Mouse (Mus musculus) MEL (cell line): ENCODE results near the gene Asnsd1. TPM values are rescaled to one million over a fixed set of nuclear protein-coding genes. Genes with fewer than 3 reads are reported as not detected.

Experiments used
- DNase-seq: peaks from one replicate; pipeline ENCODE4 v3.0.0; 2011; ENCODE audit warnings: low read depth, low spot score
- H3K27ac ChIP-seq: 2 replicates; pipeline ENCODE4 v1.5.1; 2012; ENCODE audit warnings: low read depth, mild to moderate bottlenecking, control low read depth, low read length, moderate library complexity; ENCODE audit not compliant: control insufficient read depth
- H3K27me3 ChIP-seq, 2 experiments: fragments of 150-350 bp in 1 of 2; sonication (generic) in 1 of 2; 2 replicates each; pipeline ENCODE4 v1.6.1; 2012; ENCODE audit warnings: low read length in 2 of 2, mild to moderate bottlenecking in 2 of 2, improper control_type of control experiment in 1 of 2, moderate library complexity in 1 of 2; ENCODE audit not compliant: insufficient read depth in 2 of 2, control insufficient read depth in 1 of 2
- H3K36me3 ChIP-seq, 2 experiments: 2 replicates each; pipeline ENCODE4 v1.6.1; 2012 to 2014; ENCODE audit warnings: low read length in 2 of 2, improper control_type of control experiment in 1 of 2, inconsistent platforms in 1 of 2, mild to moderate bottlenecking in 1 of 2; ENCODE audit not compliant: insufficient read depth in 2 of 2, control insufficient read depth in 1 of 2
- H3K4me1 ChIP-seq, 2 experiments: fragments of 150-350 bp in 1 of 2; sonication (generic) in 1 of 2; 2 replicates each; pipeline ENCODE4 v1.6.1; 2012; ENCODE audit warnings: low read length in 2 of 2, improper control_type of control experiment in 1 of 2, mild to moderate bottlenecking in 1 of 2; ENCODE audit not compliant: insufficient read depth in 2 of 2, control insufficient read depth in 1 of 2
- H3K4me3 ChIP-seq, 2 experiments: fragments of 150-350 bp in 1 of 2; sonication (generic) in 1 of 2; 2 replicates each; pipeline ENCODE4 v1.5.1; 2012; ENCODE audit warnings: low read depth in 2 of 2, low read length in 2 of 2, mild to moderate bottlenecking in 2 of 2, moderate library complexity in 2 of 2, control low read depth in 1 of 2, improper control_type of control experiment in 1 of 2; ENCODE audit not compliant: control insufficient read depth in 1 of 2, insufficient read depth in 1 of 2
- H3K79me2 ChIP-seq: 2 replicates; pipeline ENCODE4 v1.6.1; 2012; ENCODE audit warnings: mild to moderate bottlenecking, low read length, moderate library complexity; ENCODE audit not compliant: control insufficient read depth, poor library complexity, insufficient read depth
- H3K9ac ChIP-seq: 2 replicates; pipeline ENCODE4 v1.6.1; 2012; ENCODE audit warnings: low read depth, mild to moderate bottlenecking, control low read depth, low read length, moderate library complexity; ENCODE audit not compliant: control insufficient read depth, poor library complexity, severe bottlenecking
- H3K9me3 ChIP-seq: fragments of 150-350 bp; sonication (generic); replicated peaks from 2 replicates; pipeline ENCODE4 v1.6.1; 2012; ENCODE audit warnings: mild to moderate bottlenecking, low read length, improper control_type of control experiment, moderate library complexity; ENCODE audit not compliant: insufficient read depth
- BHLHE40 ChIP-seq: IDR thresholded peaks from 2 replicates; pipeline ENCODE4 v1.6.1; 2012; ENCODE audit warnings: low read depth, mild to moderate bottlenecking, inconsistent platforms, low read length, improper control_type of control experiment, borderline replicate concordance
- CHD1 ChIP-seq: IDR thresholded peaks from 2 replicates; pipeline ENCODE4 v1.6.1; 2012; ENCODE audit warnings: low read depth, mild to moderate bottlenecking, inconsistent platforms, low read length, improper control_type of control experiment
- CHD2 ChIP-seq: IDR thresholded peaks from 2 replicates; pipeline ENCODE4 v1.6.1; 2011; ENCODE audit warnings: low read length, improper control_type of control experiment
- CTCF ChIP-seq, 3 experiments: IDR thresholded peaks in 2 of 3; conservative IDR thresholded peaks in 1 of 3; 2 replicates each; pipeline ENCODE4 v1.5.1; 2011 to 2012; ENCODE audit warnings: low read length in 3 of 3, low read depth in 2 of 3, mild to moderate bottlenecking in 2 of 3, improper control_type of control experiment in 1 of 3, inconsistent platforms in 1 of 3, mixed read lengths in 1 of 3, moderate library complexity in 1 of 3; ENCODE audit not compliant: control insufficient read depth in 1 of 3, insufficient read depth in 1 of 3, poor library complexity in 1 of 3, severe bottlenecking in 1 of 3
- E2F4 ChIP-seq: IDR thresholded peaks from 2 replicates; pipeline ENCODE4 v1.6.1; 2011; ENCODE audit warnings: low read depth, low read length, improper control_type of control experiment, borderline replicate concordance
- ELF1 ChIP-seq: IDR thresholded peaks from 2 replicates; pipeline ENCODE4 v1.6.1; 2014; ENCODE audit warnings: low read depth, mild to moderate bottlenecking, inconsistent platforms, low read length, improper control_type of control experiment, moderate library complexity
- EP300 ChIP-seq, 2 experiments: IDR thresholded peaks; 2 replicates each; pipeline ENCODE4 v1.6.1; 2011; ENCODE audit warnings: improper control_type of control experiment in 2 of 2, low read length in 2 of 2, low read depth in 1 of 2, mild to moderate bottlenecking in 1 of 2
- GABPA ChIP-seq: IDR thresholded peaks from 2 replicates; pipeline ENCODE4 v1.6.1; 2012; ENCODE audit warnings: low read depth, mild to moderate bottlenecking, inconsistent platforms, low read length, improper control_type of control experiment, moderate library complexity
- GATA1 ChIP-seq: IDR thresholded peaks from 2 replicates; pipeline ENCODE4 v1.6.1; 2011; ENCODE audit warnings: low read depth, low read length, improper control_type of control experiment
- HCFC1 ChIP-seq: IDR thresholded peaks from 2 replicates; pipeline ENCODE4 v1.6.1; 2012; ENCODE audit warnings: low read depth, mild to moderate bottlenecking, inconsistent platforms, low read length, improper control_type of control experiment, moderate library complexity
- JUND ChIP-seq: IDR thresholded peaks from 2 replicates; pipeline ENCODE4 v1.6.1; 2011; ENCODE audit warnings: low read depth, mild to moderate bottlenecking, improper control_type of control experiment, low read length
- KAT2A ChIP-seq: conservative IDR thresholded peaks from 2 replicates; pipeline ENCODE4 v1.6.1; 2012; ENCODE audit warnings: low read depth, low read length, improper control_type of control experiment, inconsistent platforms
- MAX ChIP-seq: IDR thresholded peaks from 2 replicates; pipeline ENCODE4 v1.6.1; 2011; ENCODE audit warnings: low read length, improper control_type of control experiment
- MAZ ChIP-seq: IDR thresholded peaks from 2 replicates; pipeline ENCODE4 v1.6.1; 2012; ENCODE audit warnings: low read depth, mild to moderate bottlenecking, inconsistent platforms, low read length, improper control_type of control experiment
- MEF2A ChIP-seq: IDR thresholded peaks from 2 replicates; pipeline ENCODE4 v1.6.1; 2014; ENCODE audit warnings: low read depth, mild to moderate bottlenecking, inconsistent platforms, low read length, improper control_type of control experiment; ENCODE audit not compliant: poor library complexity, insufficient replicate concordance, severe bottlenecking; ENCODE audit errors: extremely low read depth
- MXI1 ChIP-seq: IDR thresholded peaks from 2 replicates; pipeline ENCODE4 v1.6.1; 2011; ENCODE audit warnings: mild to moderate bottlenecking, low read depth, low read length, improper control_type of control experiment
- MYB ChIP-seq: IDR thresholded peaks from 2 replicates; pipeline ENCODE4 v1.6.1; 2011; ENCODE audit warnings: mild to moderate bottlenecking, low read depth, low read length, improper control_type of control experiment
- MYC ChIP-seq: IDR thresholded peaks from 2 replicates; pipeline ENCODE4 v1.6.1; 2011; ENCODE audit warnings: low read depth, mild to moderate bottlenecking, low read length, improper control_type of control experiment, moderate library complexity
- NELFE ChIP-seq: IDR thresholded peaks from 2 replicates; pipeline ENCODE4 v1.6.1; 2011; ENCODE audit warnings: low read depth, low read length, improper control_type of control experiment
- NRF1 ChIP-seq: IDR thresholded peaks from 2 replicates; pipeline ENCODE4 v1.6.1; 2014; ENCODE audit warnings: low read depth, mild to moderate bottlenecking, inconsistent platforms, low read length, improper control_type of control experiment, moderate library complexity; ENCODE audit not compliant: poor library complexity, insufficient read depth, severe bottlenecking
- POLR2AphosphoS5 ChIP-seq: IDR thresholded peaks from 2 replicates; pipeline ENCODE4 v1.6.1; 2012; ENCODE audit warnings: low read depth, borderline replicate concordance, mild to moderate bottlenecking, inconsistent platforms, low read length, moderate library complexity, mixed read lengths
- RAD21 ChIP-seq: IDR thresholded peaks from 2 replicates; pipeline ENCODE4 v1.6.1; 2011; ENCODE audit warnings: mild to moderate bottlenecking, low read depth, low read length, improper control_type of control experiment
- RCOR1 ChIP-seq: IDR thresholded peaks from 2 replicates; pipeline ENCODE4 v1.6.1; 2012; ENCODE audit warnings: low read depth, mild to moderate bottlenecking, inconsistent platforms, low read length, improper control_type of control experiment
- SIN3A ChIP-seq: IDR thresholded peaks from 2 replicates; pipeline ENCODE4 v1.6.1; 2012; ENCODE audit warnings: low read length, improper control_type of control experiment, inconsistent platforms
- SMC3 ChIP-seq: IDR thresholded peaks from 2 replicates; pipeline ENCODE4 v1.6.1; 2011; ENCODE audit warnings: low read depth, low read length, improper control_type of control experiment
- TBP ChIP-seq: IDR thresholded peaks from 2 replicates; pipeline ENCODE4 v1.8.0; 2011; ENCODE audit warnings: low read depth, low read length, improper control_type of control experiment
- TCF12 ChIP-seq: IDR thresholded peaks from 2 replicates; pipeline ENCODE4 v1.6.1; 2014; ENCODE audit warnings: low read depth, mild to moderate bottlenecking, inconsistent platforms, low read length, improper control_type of control experiment, moderate library complexity
- UBTF ChIP-seq: IDR thresholded peaks from 2 replicates; pipeline ENCODE4 v1.6.1; 2012; ENCODE audit warnings: low read depth, mild to moderate bottlenecking, inconsistent platforms, low read length, improper control_type of control experiment, moderate library complexity, borderline replicate concordance; ENCODE audit not compliant: insufficient read depth
- USF1 ChIP-seq: IDR thresholded peaks from 2 replicates; pipeline ENCODE4 v1.6.1; 2014; ENCODE audit warnings: low read depth, mild to moderate bottlenecking, inconsistent platforms, low read length, improper control_type of control experiment, moderate library complexity
- USF2 ChIP-seq, 2 experiments: IDR thresholded peaks; 2 replicates each; pipeline ENCODE4 v1.6.1; 2011 to 2012; ENCODE audit warnings: improper control_type of control experiment in 2 of 2, low read length in 2 of 2, borderline replicate concordance in 1 of 2, inconsistent platforms in 1 of 2, low read depth in 1 of 2, mild to moderate bottlenecking in 1 of 2; ENCODE audit not compliant: insufficient read depth in 1 of 2
- ZC3H11A ChIP-seq: IDR thresholded peaks from 2 replicates; pipeline ENCODE4 v1.6.1; 2012; ENCODE audit warnings: low read depth, mild to moderate bottlenecking, inconsistent platforms, low read length, improper control_type of control experiment
- ZMIZ1 ChIP-seq: IDR thresholded peaks from 2 replicates; pipeline ENCODE4 v1.6.1; 2012; ENCODE audit warnings: low read depth, mild to moderate bottlenecking, inconsistent platforms, low read length, improper control_type of control experiment, moderate library complexity
- ZNF384 ChIP-seq: IDR thresholded peaks from 2 replicates; pipeline ENCODE4 v1.6.1; 2012; ENCODE audit warnings: low read depth, mild to moderate bottlenecking, inconsistent platforms, low read length, improper control_type of control experiment
- polyA plus RNA-seq, 2 experiments: library from polyadenylated mRNA; stranded (reverse) in 1 of 2; unstranded in 1 of 2; fragments of >175 nt in 1 of 2; fragments of >200 nt in 1 of 2; gene quantifications; 2 replicates each; pipeline versions ENCODE4 v1.2.1 to v1.2.4; 2012; ENCODE audit warnings: low replicate concordance in 2 of 2, low read depth in 1 of 2; ENCODE audit not compliant: insufficient read length in 2 of 2, insufficient read depth in 1 of 2, missing spikeins in 1 of 2
- total RNA-seq: library from RNA; depleted of rRNA; stranded (reverse); fragments of 300-350 nt; gene quantifications from 2 replicates; pipeline ENCODE4 v1.2.3, GENCODE M21; 2012; rRNA removed

Gene Asnsd1
- total RNA-seq (62.2 and 64.5 TPM in 2 replicates), polyA plus RNA-seq (10 to 100 TPM in 1 of 2 experiments, not detected in 1; 79.7 TPM)

- Histone ChIP-seq H3K27me3 (no peaks in the 10 kb centered on the region), H3K27ac (peak within 1 kb of the TSS; percentile 26), H3K4me1 (no peaks in the 10 kb centered on the region; a peak in 1 of 4 replicates), H3K36me3 (peaks cover 5 to 9% of the 10 kb centered on the region in 2 experiments; a peak in 3 of 4 replicates), H3K9ac (peak within 1 kb of the TSS; percentile 81), H3K4me3 (peak within 1 kb of the TSS; percentile 65 to 68), H3K9me3 (no peaks in the 10 kb centered on the region), H3K79me2 (peaks cover 7% of the 10 kb centered on the region; the same call in 1 of the 2 replicates)
- DNase-seq, result peak; percentile 97
- no peak for TF ChIP-seq CHD2
- TF ChIP-seq MYB, result no peak
- no peak for TF ChIP-seq POLR2AphosphoS5
- TF ChIP-seq HCFC1, result peak; percentile 81
- TF ChIP-seq JUND, result no peak
- no peak for TF ChIP-seq GATA1
- TF ChIP-seq ZMIZ1, result peak; percentile 81
- TF ChIP-seq SMC3, result peak; percentile 73
- TF ChIP-seq SIN3A, result no peak; the same call in 1 of the 2 replicates
- no peak for TF ChIP-seq RCOR1
- TF ChIP-seq MEF2A, result no peak
- TF ChIP-seq UBTF, result no peak
- peak; percentile 78; the same call in 1 of the 2 replicates for TF ChIP-seq MAZ
- no peak for TF ChIP-seq MAX
- TF ChIP-seq RAD21, result peak; percentile 90
- TF ChIP-seq CHD1, result no peak
- no peak for TF ChIP-seq ZNF384
- peak; percentile 41; the same call in 1 of the 2 replicates for TF ChIP-seq TCF12
- no peak; the same call in 1 of the 2 replicates for TF ChIP-seq MXI1
- TF ChIP-seq E2F4, result peak; percentile 81; the same call in 1 of the 2 replicates
- peak; percentile 79 for TF ChIP-seq ELF1
- peak; percentile 93 for TF ChIP-seq NELFE
- TF ChIP-seq CTCF (IDR thresholded peaks at IDR 0.05 in 2 of 3, conservative IDR thresholded peaks at IDR 0.05 in 1 of 3; ENCODE audit: control insufficient read depth in 1 of 3, insufficient read depth in 1 of 3, low read depth in 2 of 3, low read length in 3 of 3, poor library complexity in 1 of 3, severe bottlenecking in 1 of 3), result peak in 2 of 3 experiments; percentile 16 to 76; a peak in 2 of 6 replicates
- no peak for TF ChIP-seq EP300 (IDR thresholded peaks at IDR 0.05; ENCODE audit: low read depth in 1 of 2, low read length in 2 of 2)
- TF ChIP-seq USF2 (IDR thresholded peaks at IDR 0.05; ENCODE audit: borderline replicate concordance in 1 of 2, insufficient read depth in 1 of 2, low read depth in 1 of 2, low read length in 2 of 2), result no peak
- TF ChIP-seq USF1, result no peak
- no peak; the same call in 1 of the 2 replicates for TF ChIP-seq KAT2A
- TF ChIP-seq TBP, result peak; percentile 70; the same call in 1 of the 2 replicates
- peak; percentile 80 for TF ChIP-seq ZC3H11A
- peak; percentile 98 for TF ChIP-seq NRF1
- TF ChIP-seq BHLHE40, result no peak
- TF ChIP-seq MYC, result peak; percentile 65; the same call in 1 of the 2 replicates
- no peak for TF ChIP-seq GABPA
Observed at GRCm38 (mm10) chr1:53352327-53353261, at the start of gene Asnsd1, which contains the start of the genes Asdurf and Gm28551. TSS of gene Asnsd1 (minus strand) at chr1:53352752. TSS of gene Asdurf (minus strand) at chr1:53352619. TSS of gene Gm28551 (minus strand) at chr1:53352667.
